Mouse (Mus musculus) hindbrain, embryonic 11.5 days (tissue): ENCODE measurements around the gene Spn. TPM values are rescaled to one million over a fixed set of nuclear protein-coding genes. Genes with fewer than 3 reads are reported as not detected.

Source experiments
- ATAC-seq: fragments of 200-750 bp; cut with Nextera tagmentation; 2 replicates; pipeline ENCODE4 v1.8.0; 2017; ENCODE audit warnings: mild to moderate bottlenecking, moderate TSS enrichment, moderate library complexity; ENCODE audit not compliant: low FRiP score
- DNase-seq: peaks from one replicate; pipeline ENCODE4 v3.0.0-alpha.2; 2015; ENCODE audit warnings: low spot score
- H3K27ac ChIP-seq: fragments of 300-500 bp; sonication (generic); 2 replicates; pipeline ENCODE4 v1.5.1; 2014; ENCODE audit warnings: mild to moderate bottlenecking, low read depth, low read length
- H3K27me3 ChIP-seq: fragments of 300-500 bp; sonication (generic); 2 replicates; pipeline ENCODE4 v1.6.1; 2014; ENCODE audit warnings: mild to moderate bottlenecking, low read length, moderate library complexity, mixed read lengths; ENCODE audit not compliant: control insufficient read depth, insufficient read depth
- H3K36me3 ChIP-seq: fragments of 300-500 bp; sonication (generic); 2 replicates; pipeline ENCODE4 v1.6.1; 2014; ENCODE audit warnings: mild to moderate bottlenecking, low read length, moderate library complexity, mixed read lengths; ENCODE audit not compliant: control insufficient read depth, insufficient read depth
- H3K4me1 ChIP-seq: fragments of 300-500 bp; sonication (generic); replicated peaks from 2 replicates; pipeline ENCODE4 v1.6.1; 2014; ENCODE audit warnings: low read length, mixed read lengths; ENCODE audit not compliant: control insufficient read depth, insufficient read depth
- H3K4me2 ChIP-seq: fragments of 300-500 bp; sonication (generic); replicated peaks from 2 replicates; pipeline ENCODE4 v1.6.1; 2014; ENCODE audit warnings: mild to moderate bottlenecking, low read depth, low read length
- H3K4me3 ChIP-seq: fragments of 300-500 bp; sonication (generic); 2 replicates; pipeline ENCODE4 v1.5.1; 2014; ENCODE audit warnings: low read depth, low read length
- H3K9ac ChIP-seq: fragments of 300-500 bp; sonication (generic); 2 replicates; pipeline ENCODE4 v1.6.1; 2014; ENCODE audit warnings: low read depth, low read length
- H3K9me3 ChIP-seq: fragments of 300-500 bp; sonication (generic); 2 replicates; pipeline ENCODE4 v1.6.1; 2016; ENCODE audit warnings: low read length; ENCODE audit not compliant: control insufficient read depth
- WGBS: fragments of 180-500 bp; shearing (Covaris S2); extraction: QIAGEN DNeasy Blood & Tissue Kit; methylation state at CpG from one replicate; pipeline ENCODE4 v1.1.7; 2014; 5-methylcytosine and 5-hydroxymethylcytosine counted together
- polyA plus RNA-seq: library from polyadenylated mRNA; unstranded; fragments of >200 nt; fragmentation: Nextera tagmentation; extraction: Ambion mirVana; gene quantifications from 2 replicates; pipeline ENCODE4 v1.2.1, GENCODE M21; 2014

Spn gene
- polyA plus RNA-seq, 1 experiment from 2014 or later, result 0.08 TPM

DNA sequence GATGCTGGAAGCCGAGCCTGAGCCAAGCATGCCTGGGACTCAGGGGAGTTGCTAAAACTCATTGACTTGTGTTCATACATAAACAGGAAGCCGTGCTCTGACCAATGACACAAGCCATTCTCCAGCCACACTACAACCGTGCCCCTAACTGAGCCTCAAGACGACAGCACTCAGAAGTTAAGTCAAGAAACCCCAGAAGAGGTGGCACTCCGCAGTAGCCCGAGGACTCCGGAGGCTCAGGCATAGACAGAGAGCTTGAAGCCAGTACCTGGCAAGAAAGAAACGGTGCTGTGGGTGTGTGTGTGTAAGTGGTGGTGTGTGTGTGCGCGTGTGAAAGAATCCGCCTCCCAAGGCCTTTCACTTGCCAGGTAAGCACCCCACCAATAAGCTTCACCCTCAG lies 22.7 kb downstream of the Spn start:
- DNase-seq (no peak), ATAC-seq (no peak)
- Histone ChIP-seq H3K27ac (no peak overlapping the region), H3K9ac (no peak overlapping the region), H3K4me2 (no peak overlapping the region), H3K27me3 (no peaks in the 10 kb centered on the region; the same call in 1 of the 2 replicates), H3K4me1 (no peaks in the 10 kb centered on the region), H3K36me3 (no peaks in the 10 kb centered on the region), H3K4me3 (no peak overlapping the region), H3K9me3 (no peaks in the 10 kb centered on the region)
- WGBS, result 85% methylated on average over 11 of the region's 11 CpGs

DNA sequence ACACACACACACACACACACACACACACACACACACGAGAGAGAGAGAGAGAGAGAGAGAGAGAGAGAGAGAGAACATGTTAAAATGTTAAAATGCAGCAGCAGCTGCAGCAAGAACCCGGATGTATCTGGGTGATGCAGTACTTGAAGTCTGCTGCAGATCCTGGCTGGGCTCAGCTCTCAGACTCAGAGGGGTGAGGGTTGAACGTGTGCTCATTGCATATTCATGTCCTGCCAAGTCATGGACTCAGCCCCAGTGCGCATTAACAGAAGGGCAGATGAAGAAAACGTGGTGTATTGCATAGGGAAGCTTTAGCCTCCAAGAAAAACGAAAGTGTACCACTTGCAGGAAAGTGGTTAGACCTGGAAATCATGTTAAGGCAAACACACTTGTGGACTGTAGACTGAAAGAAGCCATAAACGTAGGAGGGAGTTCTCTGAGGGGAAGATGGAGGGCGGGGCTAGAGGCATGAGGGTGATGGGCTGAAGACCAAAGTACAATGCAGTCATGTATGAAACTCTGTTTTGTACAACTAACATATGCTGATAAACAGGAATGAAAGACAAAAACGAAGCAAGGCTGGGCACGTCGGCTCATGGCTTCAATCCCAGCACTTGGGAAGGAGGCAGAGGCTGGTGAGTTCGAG lies 23.9 kb downstream of the Spn start:
- H3K4me2 ChIP-seq, result no peak overlapping the region
- H3K4me3 ChIP-seq, result no peak overlapping the region
- 60% methylated on average over 12 of the region's 12 CpGs for WGBS
- no peaks in the 10 kb centered on the region for H3K4me1 ChIP-seq
- H3K27me3 ChIP-seq, result no peaks in the 10 kb centered on the region
- no peaks in the 10 kb centered on the region for H3K36me3 ChIP-seq
- no peak overlapping the region for H3K27ac ChIP-seq
- ATAC-seq, result no peak
- DNase-seq, result peak; percentile 23
- no peaks in the 10 kb centered on the region for H3K9me3 ChIP-seq
- H3K9ac ChIP-seq, result no peak overlapping the region

- Histone ChIP-seq H3K4me3 (no peak overlapping the region), H3K27me3 (no peaks in the 10 kb centered on the region), H3K27ac (no peak overlapping the region), H3K4me1 (no peaks in the 10 kb centered on the region), H3K9ac (no peak overlapping the region), H3K4me2 (no peak overlapping the region), H3K9me3 (no peaks in the 10 kb centered on the region), H3K36me3 (no peaks in the 10 kb centered on the region)
- DNase-seq (no peak), ATAC-seq (no peak)
- WGBS, result 49% methylated on average over 9 of the region's 9 CpGs
These were observed 24.6 kb downstream of the Spn start for GRCm38 (mm10) chr7:127112921-127113597.

DNA sequence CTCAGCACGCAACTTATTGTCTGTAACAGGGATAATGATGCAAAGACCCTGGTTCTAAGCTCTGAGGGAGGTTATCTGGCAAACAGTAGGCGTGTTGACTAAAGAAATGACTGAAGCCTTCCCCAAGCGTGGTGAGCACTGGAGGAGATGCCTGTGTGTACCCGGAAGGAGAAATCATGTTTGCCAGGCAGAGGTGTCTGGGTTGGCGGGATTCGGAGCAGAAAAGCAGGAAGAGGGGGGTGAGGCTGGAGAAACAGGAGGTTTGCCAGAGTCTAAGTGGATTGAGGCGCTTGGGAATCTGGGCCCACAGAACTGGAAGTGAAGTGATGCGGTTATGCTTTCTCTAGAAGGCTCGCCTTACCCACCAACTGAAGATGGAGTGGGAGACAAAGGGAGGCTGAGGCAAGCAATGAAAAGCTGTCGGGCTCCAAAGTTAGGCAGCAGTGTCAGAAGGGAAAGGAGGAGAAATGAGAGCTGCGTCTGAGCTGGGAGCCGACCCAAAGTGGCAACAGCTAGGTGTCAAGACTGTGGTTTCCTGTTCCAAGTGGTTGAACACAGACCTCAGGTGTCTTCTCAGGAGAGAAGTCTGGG lies 25.3 kb downstream of the Spn start:
- DNase-seq (no peak), ATAC-seq (no peak)
- H3K4me1 ChIP-seq, result no peaks in the 10 kb centered on the region
- no peak overlapping the region for H3K4me3 ChIP-seq
- H3K27me3 ChIP-seq, result no peaks in the 10 kb centered on the region
- 84% methylated on average over 12 of the region's 12 CpGs for whole genome bisulfite sequencing
- H3K9ac ChIP-seq, result no peak overlapping the region
- no peak overlapping the region for H3K27ac ChIP-seq
- no peaks in the 10 kb centered on the region for H3K9me3 ChIP-seq
- no peak overlapping the region for H3K4me2 ChIP-seq
- H3K36me3 ChIP-seq, result no peaks in the 10 kb centered on the region

- Histone ChIP-seq H3K9me3 (no peaks in the 10 kb centered on the region), H3K36me3 (no peaks in the 10 kb centered on the region), H3K4me1 (no peaks in the 10 kb centered on the region), H3K9ac (no peak overlapping the region), H3K4me3 (no peak overlapping the region), H3K4me2 (no peak overlapping the region), H3K27me3 (no peaks in the 10 kb centered on the region), H3K27ac (no peak overlapping the region)
- ATAC-seq, result no peak; the same call in 1 of the 2 replicates
- peak; percentile 63 for DNase-seq
- WGBS, result 43% methylated on average over 6 of the region's 6 CpGs
These were observed 26.2 kb downstream of the Spn start for GRCm38 (mm10) chr7:127111461-127111860.

DNA sequence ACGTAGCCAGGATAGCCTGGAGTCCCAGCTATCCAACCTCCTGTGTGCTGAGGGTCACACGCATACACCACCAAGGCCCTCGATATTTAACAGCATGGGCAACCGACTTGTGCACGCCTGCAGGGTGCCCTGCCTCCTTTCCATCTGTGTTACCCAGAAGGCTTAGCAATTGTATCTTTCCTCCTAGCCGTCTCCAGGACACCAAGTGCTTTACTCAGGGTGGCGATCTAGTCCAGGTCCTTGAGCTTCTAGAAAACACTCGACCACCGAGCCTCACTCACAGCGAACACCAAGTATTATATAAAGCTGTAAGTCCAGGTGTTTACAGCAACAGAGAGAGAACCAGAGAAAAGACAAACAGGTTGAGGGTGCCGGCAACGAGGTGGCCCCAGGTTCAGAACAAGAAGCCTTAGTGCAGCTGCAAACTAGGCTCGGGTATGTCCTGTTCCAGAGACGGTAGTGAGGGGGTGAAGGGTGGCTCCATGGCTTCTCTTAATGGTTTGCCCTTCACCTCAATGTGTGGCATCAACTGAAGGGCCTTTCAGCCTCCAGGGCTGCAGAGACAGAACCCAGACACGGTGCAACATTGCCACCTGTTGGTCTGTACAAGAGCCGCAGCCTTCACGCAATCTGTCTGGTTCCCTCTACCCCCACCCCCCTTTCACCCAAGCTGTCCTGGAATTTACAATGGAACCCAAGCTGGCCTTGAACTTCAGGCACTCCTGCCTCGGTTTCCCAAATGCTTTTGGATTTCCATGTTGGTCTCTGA lies 27.2 kb downstream of the Spn start:
- peak; percentile 86 for DNase-seq
- no peaks in the 10 kb centered on the region for H3K4me1 ChIP-seq
- 52% methylated on average over 18 of the region's 18 CpGs for WGBS
- no peak overlapping the region for H3K9ac ChIP-seq
- no peaks in the 10 kb centered on the region for H3K9me3 ChIP-seq
- no peak overlapping the region for H3K4me3 ChIP-seq
- no peaks in the 10 kb centered on the region for H3K27me3 ChIP-seq
- no peak overlapping the region for H3K4me2 ChIP-seq
- H3K27ac ChIP-seq, result no peak overlapping the region
- peak; percentile 54 for ATAC-seq
- no peaks in the 10 kb centered on the region for H3K36me3 ChIP-seq

DNA sequence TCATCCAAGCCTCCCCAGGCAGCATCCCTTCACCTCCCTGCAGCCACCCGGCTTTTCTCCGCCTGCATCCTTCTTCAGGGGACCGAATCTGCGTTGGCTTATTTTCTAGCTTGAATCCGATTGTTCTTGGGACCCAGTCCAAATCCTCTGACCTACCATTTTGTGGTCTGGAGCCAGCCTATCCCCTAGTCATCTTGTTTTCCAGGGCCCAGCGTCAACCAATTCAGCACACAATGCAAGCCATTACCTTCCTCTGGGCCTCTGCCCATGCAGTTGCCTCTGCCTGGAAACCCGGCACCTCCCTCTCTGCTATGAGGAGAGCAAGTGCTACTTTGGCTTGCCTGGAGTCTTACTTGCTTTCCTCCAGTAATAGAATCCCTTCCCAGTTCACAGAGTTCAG lies 32.1 kb downstream of the Spn start:
- H3K9ac ChIP-seq, result no peak overlapping the region
- no peaks in the 10 kb centered on the region for H3K27me3 ChIP-seq
- DNase-seq, result no peak
- no peaks in the 10 kb centered on the region for H3K4me1 ChIP-seq
- H3K4me3 ChIP-seq, result no peak overlapping the region
- ATAC-seq, result no peak
- no peak overlapping the region for H3K27ac ChIP-seq
- no peaks in the 10 kb centered on the region for H3K36me3 ChIP-seq
- no peaks in the 10 kb centered on the region for H3K9me3 ChIP-seq
- 76% methylated on average over 7 of the region's 7 CpGs for WGBS
- no peak overlapping the region for H3K4me2 ChIP-seq

DNA sequence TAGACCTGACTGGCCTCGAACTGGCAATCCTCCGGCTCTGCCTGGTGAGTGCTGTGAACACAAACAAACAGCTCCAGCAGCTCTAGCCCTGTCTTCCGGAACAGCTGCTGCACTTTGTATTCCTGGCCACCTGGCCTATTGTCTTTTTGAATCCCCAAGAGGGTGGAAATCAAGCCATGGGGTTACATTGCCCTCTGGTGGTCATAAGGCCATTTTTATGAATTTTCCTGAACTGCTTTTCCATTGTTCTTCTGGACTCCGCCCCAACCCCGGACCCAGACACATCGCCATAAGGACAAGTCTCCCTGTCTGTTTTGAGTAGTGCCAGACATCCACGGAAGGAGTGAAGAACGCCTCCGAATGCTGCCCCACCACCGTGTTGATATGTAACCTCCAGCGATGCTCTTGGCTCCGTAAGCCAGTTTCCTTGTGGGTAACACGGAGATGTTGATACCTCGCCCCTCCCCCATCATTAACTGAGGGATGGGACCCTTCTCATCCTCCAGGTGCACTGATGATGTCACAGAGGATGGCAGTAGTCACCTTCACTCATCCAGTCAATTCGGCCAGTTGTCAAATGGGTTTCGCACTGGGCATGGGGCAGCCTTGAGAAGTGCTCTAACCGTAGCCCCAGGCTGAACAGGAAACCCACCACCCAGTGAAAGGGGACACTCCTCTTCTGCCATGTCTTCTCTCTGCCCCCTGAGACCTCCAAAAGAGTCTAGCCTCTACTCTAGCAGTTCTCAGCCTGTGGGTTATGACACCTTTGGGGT lies 32.9 kb downstream of the Spn start:
- no peaks in the 10 kb centered on the region for H3K9me3 ChIP-seq
- peak overlapping the region; percentile 20 for H3K4me2 ChIP-seq
- no peak overlapping the region for H3K4me3 ChIP-seq
- H3K9ac ChIP-seq, result peak overlapping the region; percentile 47; the same call in 1 of the 2 replicates
- peak; percentile 94 for DNase-seq
- peak; percentile 89 for ATAC-seq
- WGBS, result 16% methylated on average over 17 of the region's 17 CpGs
- H3K4me1 ChIP-seq, result no peaks in the 10 kb centered on the region
- H3K27me3 ChIP-seq, result no peaks in the 10 kb centered on the region
- 0 out of 2 replicates have a peak overlapping the region, but pooled peaks have one; percentile 12 for H3K27ac ChIP-seq
- no peaks in the 10 kb centered on the region for H3K36me3 ChIP-seq
